Mouse (Mus musculus): Measurements from ENCODE around the gene Tpi1. TPM values are rescaled to one million over a fixed set of nuclear protein-coding genes. Genes with fewer than 3 reads are reported as not detected.
"Not testable (repeated sequence)": the region's sequence is repeated elsewhere in the genome, so short reads cannot be mapped to it uniquely, and the experiment has no call there.

Gene Tpi1
- polyA plus RNA-seq, 1 experiment from 2014 or later, result 461 TPM

DNA sequence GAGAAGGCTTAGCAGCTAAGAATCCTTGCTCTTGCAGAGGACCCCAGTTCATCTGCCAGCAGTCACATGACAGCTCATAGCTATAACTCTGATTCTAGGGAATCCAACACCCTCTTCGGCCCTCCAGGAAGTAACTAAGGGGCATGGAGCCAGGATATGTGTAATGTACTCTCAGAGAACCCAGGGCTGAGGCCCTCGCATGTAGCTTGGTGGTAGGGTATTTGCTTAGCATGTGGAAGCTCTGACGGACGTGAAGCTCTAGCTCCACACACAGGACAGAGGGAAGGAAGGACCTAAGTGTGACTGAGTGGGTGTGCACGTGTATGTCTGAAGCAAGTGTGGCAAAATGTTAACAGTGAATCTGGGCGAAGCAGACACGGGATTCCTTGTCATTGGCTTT lies 22.3 kb upstream of the Tpi1 start:
- 82% methylated on average over 7 of the region's 7 CpGs for WGBS
- no peak overlapping the region for H3K4me2 ChIP-seq (ENCODE audit: low read length)
- peaks cover 3% of the 10 kb centered on the region for H3K36me3 ChIP-seq (ENCODE audit: control insufficient read depth, insufficient read depth, low read length)
- ATAC-seq, result no peak
- H3K27me3 ChIP-seq (ENCODE audit: control insufficient read depth, insufficient read depth, low read depth, low read length), result no peaks in the 10 kb centered on the region
- H3K4me3 ChIP-seq (ENCODE audit: low read depth, low read length), result no peak overlapping the region
- H3K4me1 ChIP-seq (ENCODE audit: control insufficient read depth, insufficient read depth, low read length), result no peaks in the 10 kb centered on the region
- no peaks in the 10 kb centered on the region for H3K9me3 ChIP-seq (replicated peaks; ENCODE audit: control insufficient read depth, low read length, poor library complexity, severe bottlenecking)
- H3K9ac ChIP-seq (ENCODE audit: low read depth, low read length), result 0 out of 2 replicates have a peak overlapping the region, but pooled peaks have one; percentile 20
- H3K27ac ChIP-seq (ENCODE audit: low read length), result no peak overlapping the region

GRCm38 (mm10) chr6:124835531-124835930 lies 21.4 kb upstream of the Tpi1 start:
- 72% methylated on average over 10 of the region's 10 CpGs for WGBS
- peaks cover under 1% of the 10 kb centered on the region; the same call in 1 of the 2 replicates for H3K4me1 ChIP-seq (ENCODE audit: control insufficient read depth, insufficient read depth, low read length)
- no peak overlapping the region for H3K4me2 ChIP-seq (ENCODE audit: low read length)
- no peak overlapping the region for H3K27ac ChIP-seq (ENCODE audit: low read length)
- ATAC-seq, result no peak
- no peaks in the 10 kb centered on the region for H3K27me3 ChIP-seq (ENCODE audit: control insufficient read depth, insufficient read depth, low read depth, low read length)
- H3K9ac ChIP-seq (ENCODE audit: low read depth, low read length), result no peak overlapping the region
- no peaks in the 10 kb centered on the region for H3K36me3 ChIP-seq (ENCODE audit: control insufficient read depth, insufficient read depth, low read length)
- H3K4me3 ChIP-seq (ENCODE audit: low read depth, low read length), result no peak overlapping the region
- no peaks in the 10 kb centered on the region for H3K9me3 ChIP-seq (replicated peaks; ENCODE audit: control insufficient read depth, low read length, poor library complexity, severe bottlenecking)

GRCm38 (mm10) chr6:124834512-124835081 lies 20.5 kb upstream of the Tpi1 start:
- Histone ChIP-seq H3K9ac (ENCODE audit: low read depth, low read length) (no peak overlapping the region), H3K4me3 (ENCODE audit: low read depth, low read length) (no peak overlapping the region), H3K4me2 (ENCODE audit: low read length) (no peak overlapping the region), H3K27ac (ENCODE audit: low read length) (no peak overlapping the region), H3K27me3 (ENCODE audit: control insufficient read depth, insufficient read depth, low read depth, low read length) (no peaks in the 10 kb centered on the region), H3K4me1 (ENCODE audit: control insufficient read depth, insufficient read depth, low read length) (peaks cover 6% of the 10 kb centered on the region), H3K9me3 (replicated peaks; ENCODE audit: control insufficient read depth, low read length, poor library complexity, severe bottlenecking) (no peaks in the 10 kb centered on the region), H3K36me3 (ENCODE audit: control insufficient read depth, insufficient read depth, low read length) (no peaks in the 10 kb centered on the region)
- no peak for ATAC-seq
- WGBS, result 91% methylated on average over 6 of the region's 6 CpGs

DNA sequence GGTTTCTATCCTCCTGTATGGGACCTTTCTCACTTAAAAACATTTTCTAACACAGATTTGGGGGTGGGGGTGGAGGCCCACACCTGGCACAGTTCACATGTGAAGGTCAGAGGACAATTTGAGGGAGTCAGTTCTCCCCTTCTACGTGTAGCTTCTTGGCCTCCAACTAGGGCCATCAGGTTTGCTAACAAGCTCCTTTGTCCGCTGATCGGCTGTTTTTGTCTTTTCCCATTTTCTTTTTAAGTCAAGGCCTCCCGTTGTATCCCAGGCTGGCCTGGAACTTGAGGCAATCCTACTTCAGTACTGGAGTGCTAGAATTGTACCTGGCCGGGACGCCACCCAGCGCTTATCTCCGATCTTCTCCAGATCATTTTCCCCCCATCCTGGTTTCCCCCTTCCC lies 17.6 kb upstream of the Tpi1 start:
- ATAC-seq, result no peak
- no peak overlapping the region for H3K9ac ChIP-seq (ENCODE audit: low read depth, low read length)
- no peaks in the 10 kb centered on the region; the same call in 1 of the 2 replicates for H3K36me3 ChIP-seq (ENCODE audit: control insufficient read depth, insufficient read depth, low read length)
- no peaks in the 10 kb centered on the region for H3K9me3 ChIP-seq (replicated peaks; ENCODE audit: control insufficient read depth, low read length, poor library complexity, severe bottlenecking)
- H3K4me2 ChIP-seq (ENCODE audit: low read length), result no peak overlapping the region
- peaks cover 16% of the 10 kb centered on the region for H3K4me1 ChIP-seq (ENCODE audit: control insufficient read depth, insufficient read depth, low read length)
- H3K27ac ChIP-seq (ENCODE audit: low read length), result no peak overlapping the region
- 92% methylated on average over 8 of the region's 8 CpGs for WGBS
- H3K27me3 ChIP-seq (ENCODE audit: control insufficient read depth, insufficient read depth, low read depth, low read length), result no peaks in the 10 kb centered on the region
- no peak overlapping the region for H3K4me3 ChIP-seq (ENCODE audit: low read depth, low read length)

DNA sequence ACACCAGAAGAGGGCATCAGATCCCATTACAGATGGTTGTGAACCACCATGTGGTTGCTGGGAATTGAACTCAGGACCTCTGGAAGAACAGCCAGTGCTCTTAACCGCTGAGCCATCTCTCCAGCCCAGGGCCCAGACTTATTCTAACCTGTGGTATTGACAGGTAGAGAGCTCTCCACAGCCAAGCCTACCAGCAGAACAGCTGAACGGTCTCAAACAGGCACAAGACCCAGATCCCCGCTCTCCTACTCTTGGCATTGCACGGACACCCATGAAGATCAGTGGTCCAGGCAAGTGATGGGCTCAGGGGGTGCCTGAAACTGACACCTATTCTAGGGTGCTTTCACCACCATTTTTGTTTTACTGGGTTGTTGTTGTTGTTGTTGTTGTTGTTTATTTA lies 17.1 kb upstream of the Tpi1 start:
- H3K4me3 ChIP-seq (ENCODE audit: low read depth, low read length); H3K36me3 ChIP-seq (ENCODE audit: control insufficient read depth, insufficient read depth, low read length); H3K4me2 ChIP-seq (ENCODE audit: low read length); H3K27ac ChIP-seq (ENCODE audit: low read length); ATAC-seq; H3K9me3 ChIP-seq (replicated peaks; ENCODE audit: control insufficient read depth, low read length, poor library complexity, severe bottlenecking); H3K27me3 ChIP-seq (ENCODE audit: control insufficient read depth, insufficient read depth, low read depth, low read length); H3K9ac ChIP-seq (ENCODE audit: low read depth, low read length): not testable (repeated sequence)
- peaks cover 16% of the 10 kb centered on the region for H3K4me1 ChIP-seq (ENCODE audit: control insufficient read depth, insufficient read depth, low read length)
- WGBS, result 96% methylated on average over 4 of the region's 4 CpGs

GRCm38 (mm10) chr6:124829799-124830700 lies 16.0 kb upstream of the Tpi1 start:
- WGBS, result under 1% methylated on average over 38 of the region's 38 CpGs

GRCm38 (mm10) chr6:124828868-124829798 lies 15.0 kb upstream of the Tpi1 start, which contains the start of the genes Usp5 and Cdca3:
Gene Usp5 (minus strand): TSS chr6:124829484.
Gene Cdca3 (plus strand): TSS chr6:124829547.
- Histone ChIP-seq H3K9me3 (replicated peaks; ENCODE audit: control insufficient read depth, low read length, poor library complexity, severe bottlenecking) (no peaks in the 10 kb centered on the region), H3K27ac (ENCODE audit: low read length) (peak within 1 kb of the TSS; percentile 83), H3K27me3 (ENCODE audit: control insufficient read depth, insufficient read depth, low read depth, low read length) (no peaks in the 10 kb centered on the region), H3K4me1 (ENCODE audit: control insufficient read depth, insufficient read depth, low read length) (peaks cover 16% of the 10 kb centered on the region), H3K36me3 (ENCODE audit: control insufficient read depth, insufficient read depth, low read length) (peaks cover 20% of the 10 kb centered on the region), H3K9ac (ENCODE audit: low read depth, low read length) (peak within 1 kb of the TSS; percentile 71), H3K4me3 (ENCODE audit: low read depth, low read length) (peak within 1 kb of the TSS; percentile 48), H3K4me2 (ENCODE audit: low read length) (peak within 1 kb of the TSS; percentile 87)
- WGBS, result under 1% methylated on average over 55 of the region's 55 CpGs
- peak; percentile 96 for ATAC-seq

More at GRCm38 (mm10) chr6:124829799-124830700, 16.0 kb upstream of the Tpi1 start:
- Histone ChIP-seq H3K27me3 (ENCODE audit: control insufficient read depth, insufficient read depth, low read depth, low read length) (no peaks in the 10 kb centered on the region), H3K36me3 (ENCODE audit: control insufficient read depth, insufficient read depth, low read length) (peaks cover 12% of the 10 kb centered on the region), H3K9ac (ENCODE audit: low read depth, low read length) (peak overlapping the region; percentile 59), H3K9me3 (replicated peaks; ENCODE audit: control insufficient read depth, low read length, poor library complexity, severe bottlenecking) (no peaks in the 10 kb centered on the region), H3K4me1 (ENCODE audit: control insufficient read depth, insufficient read depth, low read length) (peaks cover 16% of the 10 kb centered on the region), H3K4me2 (ENCODE audit: low read length) (peak overlapping the region; percentile 65), H3K4me3 (ENCODE audit: low read depth, low read length) (peak overlapping the region; percentile 48), H3K27ac (ENCODE audit: low read length) (peak overlapping the region; percentile 81)
- ATAC-seq, result peak; percentile 91

DNA sequence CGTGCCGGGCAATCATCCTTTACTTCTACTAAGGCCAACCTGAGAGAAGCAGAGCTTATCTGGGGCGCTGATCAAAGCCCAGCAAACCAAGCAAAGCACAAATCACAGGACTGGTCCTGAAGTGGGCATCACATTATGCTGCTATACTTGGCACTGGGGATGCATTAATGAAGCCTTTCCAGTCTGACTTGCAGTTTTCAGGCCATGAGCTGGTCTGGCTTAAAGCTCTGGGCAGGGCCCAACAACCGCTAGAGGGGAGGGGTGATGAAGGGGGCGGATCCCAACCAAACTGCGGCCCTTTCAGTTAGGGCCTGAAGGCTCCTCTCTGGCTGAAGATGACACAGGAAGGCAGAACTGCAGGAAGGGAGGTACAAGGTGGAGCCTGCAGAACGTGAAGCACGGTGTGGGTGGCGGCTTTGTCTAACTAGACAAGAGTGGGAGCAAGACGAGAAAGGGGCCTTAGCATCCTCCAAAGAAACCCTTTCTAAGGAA lies 14.1 kb upstream of the Tpi1 start:
- H3K36me3 ChIP-seq (ENCODE audit: control insufficient read depth, insufficient read depth, low read length), result peaks cover 28% of the 10 kb centered on the region
- H3K4me1 ChIP-seq (ENCODE audit: control insufficient read depth, insufficient read depth, low read length), result peaks cover 16% of the 10 kb centered on the region
- peak overlapping the region; percentile 83 for H3K27ac ChIP-seq (ENCODE audit: low read length)
- H3K9me3 ChIP-seq (replicated peaks; ENCODE audit: control insufficient read depth, low read length, poor library complexity, severe bottlenecking), result no peaks in the 10 kb centered on the region
- no peak for ATAC-seq
- H3K4me3 ChIP-seq (ENCODE audit: low read depth, low read length), result peak overlapping the region; percentile 48
- 20% methylated on average over 10 of the region's 10 CpGs for WGBS
- peak overlapping the region; percentile 87 for H3K4me2 ChIP-seq (ENCODE audit: low read length)
- H3K27me3 ChIP-seq (ENCODE audit: control insufficient read depth, insufficient read depth, low read depth, low read length), result no peaks in the 10 kb centered on the region
- peak overlapping the region; percentile 71 for H3K9ac ChIP-seq (ENCODE audit: low read depth, low read length)

Data from midbrain, embryonic 16.5 days (tissue).